In the genomic region with DNA sequence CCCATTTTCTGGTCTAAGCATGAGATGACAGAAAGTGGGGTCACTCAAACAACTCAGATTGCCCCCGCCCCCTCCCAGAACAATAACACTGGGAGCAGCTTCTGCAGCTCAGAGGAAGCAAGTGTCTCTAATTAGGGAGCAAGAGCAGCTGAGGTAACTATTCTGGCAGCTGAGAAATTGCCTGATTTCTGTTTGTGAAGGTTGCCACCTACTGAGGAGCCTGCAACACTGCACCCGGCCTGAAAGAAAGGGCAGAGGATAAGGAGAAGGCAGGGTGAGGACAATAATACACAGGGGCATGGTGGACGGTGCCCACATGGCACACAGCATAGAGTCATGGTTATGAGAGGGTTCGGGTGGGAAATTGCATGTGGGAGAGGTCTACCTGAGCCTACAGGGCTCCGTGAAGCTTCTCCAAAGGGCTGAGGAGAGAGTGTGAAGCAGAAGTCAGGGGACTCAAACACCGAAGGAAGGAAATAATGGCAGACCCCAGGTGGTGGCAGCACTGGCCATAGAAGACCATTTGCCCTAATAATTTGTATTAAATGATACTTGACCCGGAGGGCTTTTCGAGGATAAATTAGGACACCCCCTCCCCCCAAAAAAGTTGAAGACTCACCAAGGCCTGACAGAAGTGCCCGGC, we compare ENCODE assay signal across 9 mouse cellular contexts.
DNase-seq lines count a peak whose midpoint lies in the region; ATAC-seq and TF ChIP-seq lines count a peak whose summit lies in the region.
"Had no signal": no experiment of that assay in that cellular context is flagged by ENCODE, and none has a peak within 500 bp of the region (broad histone marks: within the 10 kb centered on the region; RNA-seq: fewer than 3 reads in every experiment).

No protein-coding gene starts in this region.

- H3K4me1 ChIP-seq in forebrain, embryonic 10.5 days: peaks cover 30% of the 10 kb centered on the region
- peaks cover 5% of the 10 kb centered on the region for H3K4me1 ChIP-seq in heart, embryonic 15.5 days (replicated peaks)
- H3K4me1 ChIP-seq in kidney, postnatal 0 days (replicated peaks; ENCODE audit: insufficient read depth, low read length): no peaks in the 10 kb centered on the region
- H3K4me1 ChIP-seq in limb, embryonic 14.5 days (ENCODE audit: control insufficient read depth, insufficient read depth, low read length): peaks cover 2% of the 10 kb centered on the region; the same call in 1 of the 2 replicates
- H3K4me1 ChIP-seq in neural tube, embryonic 14.5 days (ENCODE audit: control insufficient read depth, insufficient read depth, low read length): no peaks in the 10 kb centered on the region

- no peak overlapping the region for H3K9ac ChIP-seq in heart, embryonic 15.5 days
- H3K9ac ChIP-seq in kidney, postnatal 0 days (ENCODE audit: low read depth, low read length): no peak overlapping the region
- H3K9ac ChIP-seq in limb, embryonic 14.5 days (ENCODE audit: low read depth, low read length, severe bottlenecking): no peak overlapping the region
- no peak overlapping the region for H3K9ac ChIP-seq in neural tube, embryonic 14.5 days (replicated peaks; ENCODE audit: low read depth, low read length)

- peak; percentile 44 for DNase-seq in ES-CJ7 (ENCODE audit: low read depth, low spot score)
- DNase-seq in brain, embryonic 14.5 days (ENCODE audit: low read depth): peak; percentile 95
- peak; percentile 75 for DNase-seq in forebrain, embryonic 10.5 days (ENCODE audit: extremely low spot score, low spot score)
- peak; percentile 95 for DNase-seq in kidney, postnatal 0 days (ENCODE audit: low spot score)
- DNase-seq in limb, embryonic 14.5 days (ENCODE audit: low spot score): peak; percentile 81

- no peaks in the 10 kb centered on the region for H3K27me3 ChIP-seq in forebrain, embryonic 10.5 days (ENCODE audit: poor library complexity, severe bottlenecking)
- no peaks in the 10 kb centered on the region for H3K27me3 ChIP-seq in heart, embryonic 15.5 days
- H3K27me3 ChIP-seq in kidney, postnatal 0 days (ENCODE audit: insufficient read depth, low read length): no peaks in the 10 kb centered on the region
- no peaks in the 10 kb centered on the region for H3K27me3 ChIP-seq in limb, embryonic 14.5 days (ENCODE audit: control insufficient read depth, insufficient read depth, low read length)
- no peaks in the 10 kb centered on the region for H3K27me3 ChIP-seq in neural tube, embryonic 14.5 days (ENCODE audit: control insufficient read depth, insufficient read depth, low read length)

- 35% methylated on average over 9 of the region's 9 CpGs for WGBS in forebrain, embryonic 10.5 days
- WGBS in heart, embryonic 15.5 days: 42% methylated on average over 9 of the region's 9 CpGs
- WGBS in kidney, postnatal 0 days: 37% methylated on average over 9 of the region's 9 CpGs
- WGBS in limb, embryonic 14.5 days: 21% methylated on average over 9 of the region's 9 CpGs
- 29% methylated on average over 9 of the region's 9 CpGs for WGBS in neural tube, embryonic 14.5 days

- peak overlapping the region; percentile 79 for H3K27ac ChIP-seq in forebrain, embryonic 10.5 days
- H3K27ac ChIP-seq in heart, embryonic 15.5 days: no peak overlapping the region
- H3K27ac ChIP-seq in kidney, postnatal 0 days: no peak overlapping the region
- no peak overlapping the region for H3K27ac ChIP-seq in limb, embryonic 14.5 days (replicated peaks; ENCODE audit: low read depth, low read length)
- no peak overlapping the region for H3K27ac ChIP-seq in neural tube, embryonic 14.5 days (ENCODE audit: low read depth, low read length)

- no peak overlapping the region for H3K4me3 ChIP-seq in forebrain, embryonic 10.5 days
- H3K4me3 ChIP-seq in heart, embryonic 15.5 days: no peak overlapping the region
- H3K4me3 ChIP-seq in kidney, postnatal 0 days (replicated peaks; ENCODE audit: low read depth, low read length): no peak overlapping the region
- H3K4me3 ChIP-seq in limb, embryonic 14.5 days (replicated peaks; ENCODE audit: low read length): no peak overlapping the region
- no peak overlapping the region for H3K4me3 ChIP-seq in neural tube, embryonic 14.5 days (ENCODE audit: low read depth, low read length)
- H3K4me3 ChIP-seq: erythroblast, embryonic 14.5 days had no signal

- no peaks in the 10 kb centered on the region for H3K9me3 ChIP-seq in forebrain, embryonic 10.5 days
- H3K9me3 ChIP-seq in heart, embryonic 15.5 days (replicated peaks): no peaks in the 10 kb centered on the region
- no peaks in the 10 kb centered on the region for H3K9me3 ChIP-seq in kidney, postnatal 0 days (replicated peaks; ENCODE audit: low read length)
- no peaks in the 10 kb centered on the region for H3K9me3 ChIP-seq in limb, embryonic 14.5 days (ENCODE audit: control insufficient read depth, low read length)
- H3K9me3 ChIP-seq in neural tube, embryonic 14.5 days (ENCODE audit: control insufficient read depth, low read length): no peaks in the 10 kb centered on the region

- TF ChIP-seq POLR2A in brain, embryonic 14.5 days (IDR thresholded peaks at IDR 0.05; ENCODE audit: borderline replicate concordance, extremely low read depth, insufficient read depth, insufficient read length, poor library complexity, severe bottlenecking): no peak
- TF ChIP-seq POLR2A in limb, embryonic 14.5 days (IDR thresholded peaks at IDR 0.05; ENCODE audit: borderline replicate concordance, extremely low read depth, insufficient read depth, insufficient read length): no peak

- ATAC-seq in heart, embryonic 15.5 days (replicated peaks; ENCODE audit: insufficient number of reproducible peaks, insufficient read depth, low FRiP score, low read depth): 0 out of 2 replicates have a peak, but pooled peaks have one; percentile 47
- peak; percentile 76 for ATAC-seq in kidney, postnatal 0 days (replicated peaks; ENCODE audit: low FRiP score, low read depth)
- peak; percentile 67 for ATAC-seq in limb, embryonic 14.5 days (ENCODE audit: low FRiP score, low read depth)
- ATAC-seq in neural tube, embryonic 14.5 days (ENCODE audit: low read depth): peak; percentile 86
- ATAC-seq in inflammation-experienced regulatory T-cells, adult 6 months: no peak

- no peak overlapping the region for H3K4me2 ChIP-seq in heart, embryonic 15.5 days
- H3K4me2 ChIP-seq in kidney, postnatal 0 days (ENCODE audit: low read length): no peak overlapping the region
- H3K4me2 ChIP-seq in limb, embryonic 14.5 days (replicated peaks; ENCODE audit: low read depth, low read length, severe bottlenecking): no peak overlapping the region
- H3K4me2 ChIP-seq in neural tube, embryonic 14.5 days (ENCODE audit: low read depth, low read length): no peak overlapping the region

- H3K36me3 ChIP-seq in forebrain, embryonic 10.5 days (replicated peaks): no peaks in the 10 kb centered on the region
- H3K36me3 ChIP-seq in heart, embryonic 15.5 days: no peaks in the 10 kb centered on the region
- H3K36me3 ChIP-seq in kidney, postnatal 0 days (ENCODE audit: insufficient read depth, low read length): no peaks in the 10 kb centered on the region
- H3K36me3 ChIP-seq in limb, embryonic 14.5 days (ENCODE audit: control insufficient read depth, insufficient read depth, low read length): no peaks in the 10 kb centered on the region
- H3K36me3 ChIP-seq in neural tube, embryonic 14.5 days (ENCODE audit: control insufficient read depth, insufficient read depth, low read length): no peaks in the 10 kb centered on the region

- TF ChIP-seq CTCF in brain, embryonic 14.5 days (IDR thresholded peaks at IDR 0.05; ENCODE audit: borderline replicate concordance, extremely low read depth, insufficient read depth, insufficient read length): peak; percentile 88
- peak; percentile 86 for TF ChIP-seq CTCF in kidney, postnatal 0 days (IDR thresholded peaks at IDR 0.05; ENCODE audit: low read depth)

Comparison
In these comparisons a context has a peak if more than half of its experiments do, and no peak if none do; other contexts are left out.
1. DNase-seq: peak in every context shown above with its lines; median percentile 95 in brain, embryonic 14.5 days; 95 in kidney, postnatal 0 days; 81 in limb, embryonic 14.5 days; 75 in forebrain, embryonic 10.5 days; 44 in ES-CJ7.